Mouse (Mus musculus): ENCODE results near the gene Mtif2.

The Mtif2 gene

DNA sequence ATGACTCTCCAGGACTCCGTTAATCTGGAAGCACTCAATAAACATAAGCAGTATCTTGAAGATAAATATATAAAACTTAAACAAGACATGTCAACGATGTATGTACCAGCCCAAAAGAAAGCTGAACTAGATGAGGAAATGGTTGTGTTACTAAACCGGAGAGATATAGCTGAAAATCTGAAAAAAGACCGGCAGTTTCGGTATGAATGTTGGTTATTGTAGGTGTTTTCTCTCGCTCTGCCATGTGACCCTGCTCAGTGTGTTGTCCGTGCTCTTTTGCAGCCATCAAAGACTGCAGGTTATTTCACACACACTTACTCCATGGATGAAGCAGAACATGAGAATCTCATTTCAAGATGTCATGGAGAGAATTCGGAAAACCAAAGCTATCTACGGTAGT is 34.2 kb downstream of the Mtif2 start:
- DNase-seq = no peak

- DNase-seq = no peak
Measured at GRCm38 (mm10) chr11:29560990-29561389, 34.8 kb downstream of the Mtif2 start.

DNA sequence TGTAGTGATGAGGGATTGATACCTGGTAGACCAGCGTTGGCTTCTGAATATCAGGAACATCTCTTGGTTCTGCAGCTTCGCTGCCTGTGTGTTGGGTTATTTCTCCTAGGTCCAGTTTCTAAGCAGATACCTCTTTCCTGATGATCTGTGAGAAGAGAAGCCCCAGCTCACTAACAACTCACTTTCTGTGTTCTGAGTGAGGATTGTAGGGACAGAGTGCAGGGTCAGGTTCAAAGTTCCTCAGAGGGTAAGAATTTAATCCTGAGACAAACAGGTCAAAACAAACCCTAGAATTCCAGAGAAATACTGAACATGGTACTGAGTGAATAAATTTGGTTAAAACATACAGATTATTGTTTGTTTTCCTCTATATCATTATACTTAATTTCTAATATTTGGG is 37.2 kb downstream of the Mtif2 start:
- DNase-seq = no peak

DNA sequence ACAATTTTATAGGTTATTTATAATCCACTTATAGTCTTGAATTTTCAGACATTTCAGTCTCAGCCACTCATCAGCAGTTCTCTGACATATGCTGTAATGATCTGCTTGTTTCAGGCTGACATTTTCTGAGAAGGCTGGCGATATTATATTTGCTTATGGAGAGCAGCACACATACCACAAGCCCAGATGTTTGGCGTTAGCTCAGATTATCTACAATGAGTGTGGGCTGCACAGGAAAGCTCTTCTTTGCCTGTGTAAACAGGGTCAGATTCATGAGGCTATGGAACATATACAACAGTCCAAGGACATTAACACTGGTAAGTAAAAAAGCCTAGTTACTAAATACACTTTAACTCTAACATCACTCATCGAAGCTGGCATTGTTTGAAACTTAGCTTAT is 45.3 kb downstream of the Mtif2 start:
- DNase-seq = no peak

GRCm38 (mm10) chr11:29572656-29573055 is 46.4 kb downstream of the Mtif2 start:
- DNase-seq = no peak

GRCm38 (mm10) chr11:29579610-29580009 is 53.4 kb downstream of the Mtif2 start:
- no peak for DNase-seq
